Mouse (Mus musculus) heart, embryonic 16.5 days (tissue): ENCODE measurements around the gene Cyct. TPM values are rescaled to one million over a fixed set of nuclear protein-coding genes. Genes with fewer than 3 reads are reported as not detected.

ENCODE experiments used
- ATAC-seq: fragments of 200-750 bp; cut with Nextera tagmentation; replicated peaks from 2 replicates; pipeline ENCODE4 v1.8.0; 2017; ENCODE audit warnings: moderate number of reproducible peaks; ENCODE audit not compliant: insufficient read depth, low FRiP score; ENCODE audit errors: extremely low read depth
- H3K27ac ChIP-seq: fragments of 300-500 bp; sonication (generic); 2 replicates; pipeline ENCODE4 v1.5.1; 2014; ENCODE audit warnings: mild to moderate bottlenecking, low read length, control low read depth, moderate library complexity
- H3K27me3 ChIP-seq: fragments of 300-500 bp; sonication (generic); 2 replicates; pipeline ENCODE4 v1.6.1; 2014; ENCODE audit warnings: low read length, mixed read lengths; ENCODE audit not compliant: control insufficient read depth, insufficient read depth
- H3K36me3 ChIP-seq: fragments of 300-500 bp; sonication (generic); 2 replicates; pipeline ENCODE4 v1.6.1; 2014; ENCODE audit not compliant: control insufficient read depth, insufficient read depth
- H3K4me1 ChIP-seq: fragments of 300-500 bp; sonication (generic); 2 replicates; pipeline ENCODE4 v1.6.1; 2014; ENCODE audit warnings: low read length, mixed read lengths; ENCODE audit not compliant: control insufficient read depth, insufficient read depth
- H3K4me2 ChIP-seq: fragments of 300-500 bp; sonication (generic); 2 replicates; pipeline ENCODE4 v1.6.1; 2014; ENCODE audit warnings: low read depth, mild to moderate bottlenecking, control low read depth, low read length
- H3K4me3 ChIP-seq: fragments of 300-500 bp; sonication (generic); 2 replicates; pipeline ENCODE4 v1.5.1; 2014; ENCODE audit warnings: mild to moderate bottlenecking, control low read depth, low read length
- H3K9ac ChIP-seq: fragments of 300-500 bp; sonication (generic); 2 replicates; pipeline ENCODE4 v1.6.1; 2014; ENCODE audit warnings: low read length, control low read depth
- H3K9me3 ChIP-seq: fragments of 300-500 bp; sonication (generic); replicated peaks from 2 replicates; pipeline ENCODE4 v1.6.1; 2016; ENCODE audit warnings: low read length; ENCODE audit not compliant: control insufficient read depth
- WGBS: fragments of 180-500 bp; shearing (Covaris S2); extraction: QIAGEN DNeasy Blood & Tissue Kit; methylation state at CpG from one replicate; pipeline ENCODE4 v1.1.7; 2014; 5-methylcytosine and 5-hydroxymethylcytosine counted together
- microRNA-seq: library from miRNA; unstranded; fragments of <30 nt; microRNA quantifications from one replicate; pipeline ENCODE4, GENCODE M21; 2017
- polyA plus RNA-seq: library from polyadenylated mRNA; unstranded; fragments of >200 nt; fragmentation: Nextera tagmentation; extraction: Ambion mirVana; gene quantifications from 2 replicates; pipeline ENCODE4 v1.2.1, GENCODE M21; 2015

Gene Cyct
- polyA plus RNA-seq, 1 experiment from 2014 or later = 0.54 TPM

DNA sequence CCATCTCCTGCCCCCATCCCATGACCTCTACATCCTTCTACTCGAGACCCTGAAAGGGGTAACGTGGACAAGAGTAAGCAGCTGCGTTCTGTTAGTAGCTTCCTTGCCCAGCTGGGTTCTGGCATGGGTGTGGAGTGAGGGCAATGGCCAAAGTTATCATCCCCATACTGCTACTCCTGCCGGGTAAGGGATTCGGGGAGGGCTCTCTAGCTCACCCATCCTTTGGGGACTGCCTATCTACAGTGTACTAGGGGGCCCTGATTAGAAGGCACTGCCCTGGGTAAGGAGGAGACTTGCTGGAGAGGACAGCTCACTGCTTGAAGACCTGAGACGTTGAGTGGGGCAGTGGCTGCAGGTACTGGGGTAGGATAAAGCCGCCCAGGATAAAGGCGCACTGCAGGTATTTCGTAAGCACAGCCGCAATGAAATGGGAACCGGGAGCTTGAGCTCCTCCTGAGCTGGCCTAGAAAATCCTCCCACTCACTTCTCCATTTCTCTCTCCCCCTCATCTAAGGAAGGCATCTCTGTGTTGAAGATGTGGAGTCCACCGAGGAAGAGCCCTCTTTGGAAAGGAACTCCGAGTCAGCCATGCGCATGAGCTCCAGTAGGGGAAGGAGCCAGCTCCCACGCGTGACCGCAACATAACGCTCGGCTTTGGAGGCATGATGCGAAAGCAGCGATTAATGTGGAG lies 36.9 kb downstream of the Cyct start:
- no peaks in the 10 kb centered on the region for H3K4me1 ChIP-seq
- 84% methylated on average over 21 of the region's 21 CpGs for WGBS
- H3K36me3 ChIP-seq = no peaks in the 10 kb centered on the region
- H3K4me2 ChIP-seq = no peak overlapping the region
- ATAC-seq = no peak
- H3K4me3 ChIP-seq = no peak overlapping the region
- no peak overlapping the region for H3K27ac ChIP-seq
- no peaks in the 10 kb centered on the region for H3K27me3 ChIP-seq
- H3K9me3 ChIP-seq = no peaks in the 10 kb centered on the region
- no peak overlapping the region for H3K9ac ChIP-seq

DNA sequence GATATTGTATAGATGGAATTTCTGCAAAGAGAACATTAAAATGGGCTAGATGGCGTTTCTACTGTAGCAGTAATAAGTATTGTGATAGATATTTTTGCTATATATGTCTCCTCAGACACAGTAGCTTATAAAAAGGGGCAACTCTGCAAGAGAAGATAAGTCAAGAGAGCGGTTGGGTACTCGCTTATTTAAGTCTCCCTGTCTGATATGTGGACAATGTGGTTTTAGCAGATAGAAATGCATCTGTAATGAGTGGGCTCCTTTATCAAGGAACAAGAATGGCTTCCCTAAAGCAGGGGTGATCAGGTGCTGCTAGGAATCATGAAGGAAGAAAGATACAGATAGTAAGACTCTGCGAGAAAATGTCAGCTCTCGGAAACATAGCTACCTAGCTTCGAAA lies 39.9 kb downstream of the Cyct start:
- Histone ChIP-seq H3K4me1 (no peaks in the 10 kb centered on the region), H3K4me3 (no peak overlapping the region), H3K9me3 (no peaks in the 10 kb centered on the region), H3K36me3 (no peaks in the 10 kb centered on the region), H3K4me2 (no peak overlapping the region), H3K9ac (no peak overlapping the region), H3K27me3 (no peaks in the 10 kb centered on the region), H3K27ac (no peak overlapping the region)
- WGBS = 79% methylated on average over 6 of the region's 6 CpGs
- ATAC-seq = no peak

DNA sequence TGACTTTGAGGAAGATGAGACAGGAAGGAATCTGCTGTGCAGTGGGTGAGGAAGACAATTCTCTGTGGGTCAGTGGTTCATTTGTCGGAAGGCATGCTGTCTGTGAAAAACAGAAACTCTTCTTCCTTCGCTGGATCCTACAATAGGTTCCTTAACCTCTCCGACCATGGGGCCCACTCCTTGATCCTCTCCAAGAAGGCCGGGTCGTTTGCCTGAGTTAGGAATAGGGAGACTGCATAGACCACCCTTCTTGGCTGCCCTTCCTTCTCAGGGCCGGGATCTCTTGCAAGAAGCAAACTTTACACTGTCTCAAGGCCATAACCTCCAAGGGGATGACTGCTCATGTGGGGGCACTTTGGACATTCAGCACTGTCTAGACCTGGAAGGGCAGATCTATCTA lies 41.0 kb downstream of the Cyct start:
- H3K27me3 ChIP-seq = no peaks in the 10 kb centered on the region
- 80% methylated on average over 6 of the region's 6 CpGs for WGBS
- H3K9me3 ChIP-seq = no peaks in the 10 kb centered on the region
- no peak overlapping the region for H3K4me3 ChIP-seq
- H3K4me2 ChIP-seq = no peak overlapping the region
- no peaks in the 10 kb centered on the region for H3K36me3 ChIP-seq
- no peak overlapping the region for H3K9ac ChIP-seq
- no peak for ATAC-seq
- no peak overlapping the region for H3K27ac ChIP-seq
- no peaks in the 10 kb centered on the region for H3K4me1 ChIP-seq

Small RNAs within 50 kb of the gene (microRNA-seq; reads per million reads assigned to microRNA genes)
- not detected for gene Gm44337

Other genes with a start within 250 kb of the Cyct start
- gene Pde11a, start 21.7 kb downstream of the Cyct start, polyA plus RNA-seq = 0.04 and 0.11 TPM in 2 replicates
- 10.6 and 12.3 TPM in 2 replicates for gene Rbm45, start 9.5 kb upstream of the Cyct start, polyA plus RNA-seq
- gene Osbpl6, start 46.1 kb upstream of the Cyct start, polyA plus RNA-seq = 5.9 and 6.0 TPM in 2 replicates